Mouse (Mus musculus): ENCODE results near the gene Tmem116.
"Not testable (repeated sequence)": the region's sequence is repeated elsewhere in the genome, so short reads cannot be mapped to it uniquely, and the experiment has no call there.

Tmem116 gene

DNA sequence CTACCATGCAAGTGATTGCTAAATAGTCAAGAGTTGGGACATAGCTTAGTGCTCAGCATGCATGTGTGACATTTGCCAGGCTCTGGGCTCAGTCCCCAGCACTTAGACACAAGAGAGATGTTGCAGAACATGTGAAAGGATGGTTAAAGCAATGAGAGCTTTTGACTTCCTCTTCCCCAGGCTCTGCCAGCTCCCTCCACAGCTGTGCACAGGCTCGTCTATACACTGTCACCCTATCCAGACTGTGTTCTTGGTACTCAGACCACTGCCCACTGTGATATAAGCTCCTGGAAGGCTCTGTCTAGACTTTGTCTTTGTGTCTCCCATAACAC, 10.4 kb downstream of the Tmem116 start:
- no peak for DNase-seq (ENCODE audit: low read depth, low spot score)

DNA sequence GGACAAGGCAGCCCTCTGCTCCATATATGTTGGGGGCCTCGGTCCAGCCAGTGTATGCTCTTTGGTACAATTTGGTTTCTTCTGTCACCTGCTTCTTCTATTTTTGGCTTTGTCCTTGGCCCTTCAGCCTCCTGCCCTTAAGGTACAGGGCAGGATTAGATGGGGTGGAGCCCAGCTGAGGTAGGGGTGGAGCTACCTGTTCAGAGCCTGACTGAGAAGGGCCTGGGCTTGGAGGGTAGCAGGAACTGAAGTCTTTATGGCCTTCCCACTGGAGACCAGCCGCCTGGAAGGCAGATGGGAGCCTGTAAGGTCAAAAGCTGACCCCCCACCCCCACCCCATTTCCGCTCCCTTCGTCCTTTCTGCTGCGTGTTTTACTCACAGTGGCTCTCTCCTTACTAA, 11.3 kb downstream of the Tmem116 start:
- DNase-seq (ENCODE audit: low read depth, low spot score) = no peak

DNA sequence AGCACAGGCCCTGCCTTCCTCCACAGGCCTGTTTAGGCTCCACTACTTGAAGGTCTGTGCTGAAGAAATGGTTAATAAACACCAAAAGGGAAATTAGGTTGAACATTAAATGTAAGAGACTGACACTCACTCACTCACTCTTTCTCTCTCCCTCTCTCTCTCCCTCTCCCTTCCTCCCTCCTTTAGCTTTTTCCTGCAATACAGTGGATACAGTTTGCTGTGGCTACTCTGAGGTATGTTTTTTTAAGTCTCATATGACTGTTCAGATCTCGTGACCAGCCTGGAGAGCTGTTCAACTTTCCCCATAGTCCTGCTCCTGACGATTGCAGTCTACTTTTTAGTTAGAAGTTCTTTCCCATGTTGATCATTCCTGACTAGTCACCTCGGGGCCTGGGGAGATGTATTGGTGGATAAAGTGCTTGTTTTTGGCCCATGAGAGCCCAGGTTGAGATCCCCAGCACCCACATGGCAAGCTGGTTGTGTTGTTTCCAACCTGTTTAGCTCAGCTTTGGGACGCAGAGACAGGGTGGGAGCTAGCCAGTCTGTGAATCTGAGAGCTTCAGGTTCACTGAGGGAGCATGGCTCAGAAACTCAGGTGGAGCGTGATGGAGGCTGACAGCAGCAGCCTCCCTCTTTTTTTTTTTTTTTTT, 12.0 kb downstream of the Tmem116 start:
- DNase-seq (ENCODE audit: low read depth, low spot score) = no peak

DNA sequence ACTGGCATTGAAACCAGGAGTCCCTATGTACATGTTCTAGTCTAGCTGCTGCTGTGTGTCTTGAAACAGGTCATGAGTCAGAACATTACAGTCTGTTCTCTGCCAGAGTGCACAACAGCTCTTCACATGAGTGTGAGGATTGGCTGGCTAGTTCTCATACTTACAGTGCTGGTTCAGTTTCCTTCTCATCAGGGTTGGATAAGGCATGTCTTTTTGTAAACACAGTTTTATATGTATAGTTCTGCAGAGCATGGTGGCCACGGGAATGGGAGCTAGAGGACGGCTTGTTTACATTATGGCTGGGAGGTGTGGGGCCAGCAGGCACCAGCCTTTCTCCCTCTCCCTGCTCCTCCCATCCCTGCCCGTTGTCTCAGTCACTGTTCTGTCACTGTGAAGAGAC, 17.9 kb downstream of the Tmem116 start:
- DNase-seq (ENCODE audit: low read depth, low spot score) = no peak

DNA sequence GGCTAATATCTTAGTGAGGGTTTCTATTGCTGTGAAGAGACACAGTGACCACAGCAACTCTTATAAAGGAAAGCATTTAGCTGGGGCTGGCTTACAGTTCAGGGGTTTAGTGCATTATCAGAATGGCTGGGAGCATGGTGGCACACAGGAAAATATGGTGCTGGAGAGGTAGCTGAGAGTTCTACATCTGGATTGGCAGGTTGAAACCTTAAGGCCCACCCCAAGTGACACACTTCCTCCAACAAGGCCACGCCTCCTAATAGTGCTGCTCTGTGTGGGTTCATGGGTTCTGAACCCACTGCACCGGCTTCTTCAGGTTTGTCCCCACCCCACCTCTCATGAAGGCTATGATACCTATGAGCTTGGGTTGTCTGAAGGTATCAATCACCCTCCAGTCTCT, 20.7 kb downstream of the Tmem116 start:
- DNase-seq (ENCODE audit: low read depth, low spot score) = no peak

- DNase-seq (ENCODE audit: low read depth, low spot score) = no peak
Measured at GRCm38 (mm10) chr5:121474610-121475009, 22.9 kb downstream of the Tmem116 start.

DNA sequence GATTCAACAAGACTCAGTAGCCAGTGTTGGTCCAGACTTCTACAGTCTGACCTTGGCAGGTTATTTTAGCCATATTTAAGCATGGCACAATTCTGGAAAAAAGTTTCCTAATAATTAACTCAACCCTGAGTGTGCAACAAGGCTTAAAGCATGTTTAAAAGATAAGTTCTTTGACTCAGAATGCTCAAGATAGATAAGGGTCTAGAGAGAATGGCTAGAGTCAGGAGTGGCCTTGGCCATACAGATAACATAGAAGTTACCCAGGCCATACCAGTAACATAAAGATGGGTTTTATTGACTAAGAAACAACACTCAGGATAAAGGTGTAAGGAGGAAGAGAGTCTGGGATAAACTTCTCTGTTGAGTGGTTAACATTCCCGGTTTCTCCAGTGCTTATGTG, 24.3 kb downstream of the Tmem116 start:
- DNase-seq (ENCODE audit: low read depth, low spot score) = no peak

- peak; percentile 53 for DNase-seq (ENCODE audit: low read depth, low spot score)
Measured at GRCm38 (mm10) chr5:121477680-121478079, 26.0 kb downstream of the Tmem116 start.

- DNase-seq (ENCODE audit: low read depth, low spot score) = no peak
Measured at GRCm38 (mm10) chr5:121484801-121485200, 33.1 kb downstream of the Tmem116 start.

GRCm38 (mm10) chr5:121493305-121493704, 41.6 kb downstream of the Tmem116 start:
- no peak for DNase-seq (ENCODE audit: low read depth, low spot score)

DNA sequence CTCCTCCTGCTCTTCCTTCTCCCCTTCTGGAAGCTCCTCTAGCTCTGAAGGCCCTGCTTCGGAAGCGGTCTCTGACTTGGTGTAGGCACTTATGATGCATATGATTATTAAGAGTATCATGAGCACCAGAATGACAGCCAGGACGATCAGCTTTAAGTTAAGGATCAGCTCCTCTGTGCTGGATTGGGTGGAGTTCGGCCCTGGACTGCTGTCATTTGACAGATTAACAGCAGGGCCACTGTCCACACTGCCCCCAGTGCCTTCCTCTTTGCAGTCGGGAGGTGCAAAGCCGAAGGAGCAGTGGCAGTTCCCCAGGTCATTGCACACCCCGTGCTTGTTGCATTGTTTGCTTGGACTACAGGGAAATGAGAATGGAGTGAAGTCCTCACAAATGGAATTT, 49.0 kb downstream of the Tmem116 start:
- no peak for DNase-seq (ENCODE audit: low read depth, low spot score)

- not testable (repeated sequence) for DNase-seq (ENCODE audit: low read depth, low spot score)
Measured at GRCm38 (mm10) chr5:121501424-121501996, 49.8 kb downstream of the Tmem116 start.

GRCm38 (mm10) chr5:121503231-121503630, 51.5 kb downstream of the Tmem116 start, which contains the start of gene Adam1b:
Gene Adam1b, minus strand, starts transcription at chr5:121503435.
- no peak for DNase-seq (ENCODE audit: low read depth, low spot score)

DNA sequence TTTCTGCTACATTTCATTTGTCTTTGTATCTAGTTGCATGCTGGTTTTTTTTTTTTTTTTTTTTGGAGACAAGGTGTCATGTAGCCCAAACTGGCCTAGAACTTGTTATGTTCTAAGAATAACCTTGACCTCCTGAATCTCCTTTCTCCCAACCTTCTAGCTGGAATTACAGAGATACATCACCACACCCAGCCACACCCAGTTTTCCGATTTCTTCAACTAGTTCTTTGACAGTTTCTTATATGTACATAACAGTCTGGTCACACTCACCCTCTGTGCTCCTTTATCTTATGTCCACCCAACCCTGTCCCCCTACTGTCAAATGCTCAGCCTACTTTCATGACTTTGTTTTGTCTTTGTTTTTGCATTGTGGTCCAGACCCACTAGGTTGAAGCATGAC, 55.2 kb downstream of the Tmem116 start:
- no peak for DNase-seq (ENCODE audit: low read depth, low spot score)

- no peak for DNase-seq (ENCODE audit: low read depth, low spot score)
Measured at GRCm38 (mm10) chr5:121510009-121510408, 58.3 kb downstream of the Tmem116 start.

DNA sequence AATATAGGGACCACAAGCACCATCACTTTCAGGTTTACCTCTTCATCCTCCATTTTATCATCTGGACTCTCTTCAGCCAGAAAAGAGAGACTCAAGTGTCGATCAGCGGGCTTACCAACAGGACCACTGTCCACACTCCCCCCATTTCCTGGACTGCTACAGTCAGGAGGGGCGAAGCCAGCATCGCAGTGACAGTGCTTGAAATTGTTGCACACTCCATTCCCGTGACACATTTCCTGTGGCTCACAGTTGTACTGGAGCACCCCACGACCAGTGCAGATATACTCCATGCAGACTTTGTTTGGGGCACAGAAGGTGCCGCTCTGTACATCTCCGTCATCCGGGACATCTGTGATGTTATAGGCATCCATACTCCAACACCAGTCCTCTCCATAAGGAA, 67.3 kb downstream of the Tmem116 start:
- DNase-seq (ENCODE audit: low read depth, low spot score) = no peak

DNA sequence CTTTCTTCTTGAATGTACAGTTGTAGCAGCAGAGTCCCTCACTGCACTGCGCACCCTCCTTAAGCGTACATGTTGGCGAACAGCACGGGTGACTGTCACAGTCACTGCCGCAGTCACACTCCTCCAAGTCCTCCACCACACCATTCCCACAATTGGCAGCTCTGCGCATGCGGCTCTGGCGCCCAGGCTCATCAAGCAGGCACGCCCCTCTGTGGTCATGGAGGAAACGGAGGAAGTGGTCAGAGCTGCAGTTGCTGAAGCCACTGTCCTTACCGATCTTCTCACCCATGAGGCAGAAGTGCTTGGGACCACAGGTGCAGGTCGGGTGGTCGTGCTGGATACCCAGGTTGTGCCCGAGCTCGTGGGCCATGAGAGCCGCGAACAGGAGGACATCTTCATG, 68.1 kb downstream of the Tmem116 start:
- DNase-seq (ENCODE audit: low read depth, low spot score) = not testable (repeated sequence)

- no peak for DNase-seq (ENCODE audit: low read depth, low spot score)
Measured at GRCm38 (mm10) chr5:121525774-121526450, 74.2 kb downstream of the Tmem116 start.

DNA sequence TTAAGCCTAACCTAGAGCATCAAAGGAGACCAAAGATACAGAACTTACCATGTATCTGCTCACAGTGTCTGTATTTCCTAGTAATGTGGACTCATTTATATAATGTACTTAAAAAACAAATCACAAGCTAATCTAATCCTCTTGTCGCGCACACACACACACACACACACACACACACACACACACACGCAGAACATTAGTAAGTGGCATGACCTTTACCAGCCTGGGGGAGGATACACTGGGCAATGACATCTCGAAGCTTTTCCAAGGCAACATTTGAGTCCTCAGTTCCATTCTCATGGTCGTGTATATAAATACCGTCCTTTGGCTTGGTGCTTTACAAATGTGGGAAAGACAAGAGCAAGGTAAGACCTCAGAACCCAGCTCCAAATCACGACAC, 74.8 kb downstream of the Tmem116 start:
- no peak for DNase-seq (ENCODE audit: low read depth, low spot score)

DNA sequence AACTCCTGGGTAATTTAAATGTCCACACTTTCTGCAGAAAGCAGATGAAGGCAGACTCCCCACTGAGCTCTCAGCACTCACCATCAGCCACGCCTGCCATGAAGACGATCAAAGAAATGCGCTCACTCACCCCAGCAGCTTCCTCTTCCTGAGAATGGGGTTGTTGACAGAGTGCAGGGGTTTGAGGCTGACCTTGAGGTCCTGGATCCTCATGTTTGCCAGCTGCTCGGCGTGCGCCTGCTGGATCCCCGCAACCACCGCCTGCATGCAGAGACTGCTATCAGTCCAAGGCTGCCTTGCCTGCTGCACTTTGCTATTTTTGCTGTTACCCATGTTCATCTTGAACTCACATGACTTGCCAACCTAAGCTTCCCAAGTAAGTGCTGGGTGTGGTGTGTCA, 75.3 kb downstream of the Tmem116 start:
- no peak for DNase-seq (ENCODE audit: low read depth, low spot score)

GRCm38 (mm10) chr5:121534521-121534920, 82.8 kb downstream of the Tmem116 start:
- no peak for DNase-seq (ENCODE audit: low read depth, low spot score)

DNA sequence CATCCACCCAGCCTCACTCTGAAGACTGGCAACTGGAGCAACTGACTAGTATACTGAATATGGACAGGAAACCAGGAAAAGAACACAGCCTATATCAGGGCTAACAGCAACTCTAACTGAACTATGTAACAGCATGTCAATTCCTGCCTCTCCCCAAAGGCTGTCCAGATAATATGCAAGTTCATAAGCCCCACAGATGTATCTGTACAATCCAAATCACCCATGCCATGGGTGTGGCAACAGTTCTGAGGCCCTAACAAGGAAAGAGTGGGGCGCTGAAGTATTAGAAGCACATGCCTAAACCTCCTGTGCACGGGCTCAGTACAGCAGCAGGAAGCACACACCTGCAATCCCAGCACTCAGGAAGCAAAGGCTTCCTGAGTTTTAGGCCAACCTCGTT, 83.4 kb downstream of the Tmem116 start:
- DNase-seq (ENCODE audit: low read depth, low spot score) = no peak

DNA sequence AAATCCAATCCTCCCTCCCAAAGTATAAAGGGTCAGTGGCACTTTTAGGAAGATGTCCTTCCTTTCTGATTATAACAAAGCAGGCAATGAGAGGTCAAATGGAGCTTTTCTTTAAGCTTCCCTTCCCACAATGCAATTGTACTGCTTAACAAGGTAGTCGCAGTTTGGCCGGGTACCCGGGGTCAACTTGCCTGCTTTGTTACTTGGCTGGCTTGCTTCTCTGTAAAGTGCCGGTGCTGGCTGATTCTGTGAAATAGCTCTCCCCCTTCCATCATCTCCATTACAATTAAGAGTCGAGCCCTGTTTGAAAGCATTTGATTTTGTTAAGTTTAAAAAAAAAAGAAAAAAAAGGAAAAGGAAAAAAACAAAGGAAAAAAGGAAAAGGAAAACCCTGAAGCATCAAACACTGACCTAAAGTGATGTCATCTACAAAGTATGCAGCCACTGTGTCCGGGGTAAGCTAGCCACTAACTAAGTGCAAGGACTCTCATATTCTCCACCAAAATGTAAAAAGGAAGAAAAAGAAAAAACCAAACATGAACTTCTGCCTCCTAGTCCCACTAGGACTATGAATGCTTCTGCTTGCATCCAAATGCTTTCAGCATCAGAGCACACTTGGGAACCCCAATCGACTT, 85.3 kb downstream of the Tmem116 start:
- DNase-seq (ENCODE audit: low read depth, low spot score) = no peak
